Mouse (Mus musculus) cortical plate, adult 2 months (tissue): ENCODE measurements around the gene Mmel1. TPM values are rescaled to one million over a fixed set of nuclear protein-coding genes. Genes with fewer than 3 reads are reported as not detected.

Experiments used
- H3K27ac ChIP-seq: fragments of 200-500 bp; 2 replicates; pipeline ENCODE4 v1.5.1; 2012; ENCODE audit warnings: low read length, control low read depth, inconsistent platforms; ENCODE audit not compliant: insufficient read depth
- H3K4me1 ChIP-seq: fragments of 200-500 bp; 2 replicates; pipeline ENCODE4 v1.6.1; 2011; ENCODE audit warnings: low read length; ENCODE audit not compliant: control insufficient read depth, insufficient read depth
- H3K4me3 ChIP-seq: fragments of 200-500 bp; 2 replicates; pipeline ENCODE4 v1.5.1; 2011; ENCODE audit warnings: mild to moderate bottlenecking, low read length, control low read depth; ENCODE audit not compliant: insufficient read depth
- CTCF ChIP-seq: fragments of 200-500 bp; IDR thresholded peaks from 2 replicates; pipeline ENCODE4 v1.5.1; 2011; ENCODE audit warnings: mild to moderate bottlenecking, control low read depth, low read length; ENCODE audit not compliant: insufficient read depth; ENCODE audit errors: extremely low read depth
- POLR2A ChIP-seq: fragments of 200-500 bp; IDR thresholded peaks from 2 replicates; pipeline ENCODE4 v1.6.1; 2011; ENCODE audit warnings: mild to moderate bottlenecking, low read length, control low read depth; ENCODE audit not compliant: insufficient read depth; ENCODE audit errors: extremely low read depth
- polyA plus RNA-seq: library from polyadenylated mRNA; depleted of rRNA; stranded (reverse); fragments of >200 nt; gene quantifications from 2 replicates; pipeline ENCODE4 v1.2.3, GENCODE M21; 2012

Gene Mmel1
- polyA plus RNA-seq, 1 experiment, result 1.2 TPM

GRCm38 (mm10) chr4:154861967-154862366, 7.4 kb upstream of the Mmel1 start:
- H3K4me3 ChIP-seq, result no peak overlapping the region
- no peak for TF ChIP-seq POLR2A
- TF ChIP-seq CTCF, result no peak
- no peaks in the 10 kb centered on the region; the same call in 1 of the 2 replicates for H3K4me1 ChIP-seq
- no peak overlapping the region for H3K27ac ChIP-seq

DNA sequence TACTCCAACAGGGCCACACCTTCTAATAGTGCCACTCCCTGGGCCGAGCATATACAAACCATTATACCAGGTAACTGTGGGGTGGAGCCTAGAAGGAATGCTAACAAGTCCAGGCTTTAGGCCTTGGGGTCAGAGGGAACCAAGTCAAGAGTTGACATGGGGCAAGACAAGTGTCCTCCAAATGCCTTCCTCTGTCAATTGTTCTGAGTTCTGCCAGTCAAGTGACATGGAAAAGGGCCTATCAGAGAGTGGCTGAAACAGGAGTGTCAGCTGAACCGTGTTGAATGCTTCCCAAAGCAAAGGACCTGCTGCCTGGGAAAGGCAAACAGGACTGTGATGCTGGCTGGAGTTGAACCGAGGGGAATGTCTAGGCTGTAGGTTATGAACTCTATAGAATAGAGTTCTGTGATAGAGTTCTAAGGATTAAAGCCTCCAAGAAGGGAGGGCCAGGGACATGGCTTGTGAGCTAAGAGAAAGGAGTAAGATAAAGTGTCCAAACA, 5.9 kb upstream of the Mmel1 start:
- no peak for TF ChIP-seq CTCF
- TF ChIP-seq POLR2A, result no peak
- Histone ChIP-seq H3K4me3 (no peak overlapping the region), H3K27ac (no peak overlapping the region), H3K4me1 (no peaks in the 10 kb centered on the region; the same call in 1 of the 2 replicates)

DNA sequence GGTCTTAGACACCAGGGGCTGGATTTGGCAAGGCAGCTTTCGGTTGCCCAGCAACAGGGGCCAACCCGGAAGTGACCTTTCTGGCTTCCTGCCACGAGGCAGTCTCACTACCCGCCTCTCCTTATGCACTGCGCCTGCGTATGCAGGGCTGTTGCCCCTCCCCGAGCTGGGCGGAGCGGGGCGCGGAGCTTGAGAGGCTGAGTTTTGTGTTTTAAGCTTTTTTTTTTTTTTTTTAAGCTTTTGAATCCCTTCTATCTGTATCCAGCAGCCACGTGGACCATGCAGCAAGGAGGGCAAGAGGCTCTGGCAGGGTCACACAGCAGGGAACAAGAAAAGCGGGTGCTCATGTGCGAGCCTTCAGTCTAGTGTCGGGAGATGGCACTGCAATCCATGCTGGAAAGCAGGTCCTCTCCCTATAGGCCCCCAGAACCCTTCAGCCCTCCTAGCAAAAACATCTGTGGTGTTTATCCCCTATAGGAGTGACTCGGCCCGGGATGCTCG, 5.1 kb upstream of the Mmel1 start:
- H3K4me3 ChIP-seq, result peak overlapping the region; percentile 36
- TF ChIP-seq CTCF (peak; percentile 43), POLR2A (peak; percentile 60; the same call in 1 of the 2 replicates)

DNA sequence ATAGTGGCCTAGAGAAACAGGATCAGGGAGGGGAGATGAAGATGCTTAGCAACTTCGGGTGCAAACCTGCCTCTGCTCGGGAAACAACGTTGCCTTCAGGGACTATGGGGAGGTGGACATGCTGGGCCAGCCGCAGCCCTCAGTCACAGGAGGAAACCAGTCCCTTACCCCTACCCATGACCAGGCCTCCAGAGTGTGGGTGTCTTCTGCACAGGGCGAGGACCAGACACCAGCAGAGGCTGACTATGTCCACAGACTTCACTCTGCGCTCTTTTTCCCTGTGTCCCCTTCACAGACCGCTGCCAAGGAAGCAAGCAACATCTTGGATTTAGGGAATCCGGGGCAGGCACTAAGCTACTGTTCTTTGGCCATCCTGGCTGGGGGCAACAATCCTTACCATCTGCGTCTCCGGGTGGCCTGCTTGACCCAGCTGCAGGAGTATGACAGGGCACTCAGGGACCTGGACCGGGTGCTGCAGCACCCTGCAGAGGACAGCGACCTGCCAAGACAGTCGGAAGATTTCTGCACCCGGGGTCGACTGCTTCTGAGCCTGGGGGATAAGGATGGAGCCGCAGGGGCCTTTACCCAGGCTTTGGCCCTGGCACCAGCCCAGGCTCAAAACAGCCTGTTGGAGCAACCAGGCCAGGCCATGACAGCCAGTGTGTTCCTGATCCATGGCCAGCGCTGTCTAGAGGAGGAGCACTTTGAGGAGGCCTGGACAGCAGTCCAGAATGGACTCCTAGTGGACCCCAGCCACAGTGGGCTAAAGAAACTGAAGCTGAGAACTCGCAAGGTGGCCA, 4.2 kb upstream of the Mmel1 start:
- no peaks in the 10 kb centered on the region; the same call in 1 of the 2 replicates for H3K4me1 ChIP-seq
- no peak overlapping the region; the same call in 1 of the 2 replicates for H3K4me3 ChIP-seq
- TF ChIP-seq CTCF, result no peak
- no peak for TF ChIP-seq POLR2A
- H3K27ac ChIP-seq, result no peak overlapping the region

More for the DNA sequence above, 5.1 kb upstream of the Mmel1 start:
- no peak overlapping the region for H3K27ac ChIP-seq
- H3K4me1 ChIP-seq, result no peaks in the 10 kb centered on the region; the same call in 1 of the 2 replicates

DNA sequence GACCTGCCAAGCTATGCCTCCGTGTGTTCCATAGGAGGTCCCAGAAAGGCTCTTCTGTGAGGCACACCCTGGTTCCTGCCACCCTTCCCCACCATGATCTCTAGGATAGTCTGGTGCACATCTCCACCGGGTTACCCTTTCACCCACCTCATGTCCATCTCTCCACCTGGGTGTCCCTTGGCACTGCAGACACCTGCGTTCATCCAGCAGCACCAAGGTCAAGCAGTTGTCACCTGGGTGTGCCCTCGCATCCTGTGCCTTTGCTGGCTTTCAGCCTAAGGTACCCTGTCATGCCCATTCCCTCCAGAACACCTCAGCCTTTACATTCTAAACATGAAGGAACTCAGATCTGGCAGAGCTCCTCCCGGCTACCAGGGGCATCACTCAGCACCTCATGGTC, 3.0 kb upstream of the Mmel1 start:
- H3K4me1 ChIP-seq, result no peaks in the 10 kb centered on the region; the same call in 1 of the 2 replicates
- no peak for TF ChIP-seq CTCF
- TF ChIP-seq POLR2A, result no peak
- H3K4me3 ChIP-seq, result no peak overlapping the region
- H3K27ac ChIP-seq, result no peak overlapping the region

DNA sequence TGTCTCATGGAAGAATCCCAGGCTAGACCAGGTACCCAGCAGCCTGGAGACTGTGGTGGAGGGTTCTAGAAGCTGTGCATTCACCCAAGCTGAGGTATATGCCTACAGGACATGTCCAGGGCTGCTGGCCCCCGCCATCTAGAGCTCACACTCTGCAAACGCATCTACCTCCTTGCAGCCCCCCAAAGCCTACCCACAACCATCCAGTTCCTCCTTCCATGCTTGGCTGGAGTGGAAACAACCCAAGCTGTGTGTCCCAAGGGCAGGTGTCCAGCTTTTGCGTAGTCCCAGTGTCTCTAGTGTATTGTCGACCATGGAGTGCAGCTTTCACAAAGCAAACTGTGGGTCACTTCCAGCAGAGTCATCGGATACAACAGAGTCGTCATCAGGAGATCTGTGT, 2.1 kb upstream of the Mmel1 start:
- H3K27ac ChIP-seq, result no peak overlapping the region
- no peak for TF ChIP-seq POLR2A
- TF ChIP-seq CTCF, result no peak
- no peaks in the 10 kb centered on the region; the same call in 1 of the 2 replicates for H3K4me1 ChIP-seq
- no peak overlapping the region for H3K4me3 ChIP-seq

DNA sequence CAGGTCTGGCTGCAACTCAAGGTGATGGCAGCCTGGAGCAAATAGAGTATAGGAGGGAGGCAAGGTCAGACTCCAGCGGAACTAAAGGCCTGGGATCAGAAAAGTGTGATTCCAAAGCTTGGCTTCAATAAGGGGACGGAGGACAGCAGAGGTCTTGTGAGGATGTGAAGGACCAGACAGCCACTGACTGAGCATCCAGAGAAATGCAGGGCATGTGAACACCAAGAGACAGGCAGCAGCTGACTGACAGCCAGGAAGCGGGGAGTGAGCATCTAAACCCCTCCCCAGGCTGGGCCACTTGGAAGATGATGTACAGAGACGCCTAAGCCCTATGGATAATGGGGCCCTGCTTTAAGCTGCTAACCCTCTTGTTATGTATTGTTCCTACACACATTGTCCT, 1.3 kb downstream of the Mmel1 start:
- H3K27ac ChIP-seq, result no peak overlapping the region
- H3K4me1 ChIP-seq, result no peaks in the 10 kb centered on the region
- H3K4me3 ChIP-seq, result no peak overlapping the region
- TF ChIP-seq POLR2A, result no peak

- TF ChIP-seq POLR2A, result no peak
- no peak for TF ChIP-seq CTCF
- no peaks in the 10 kb centered on the region for H3K4me1 ChIP-seq
- no peak overlapping the region for H3K27ac ChIP-seq
- no peak overlapping the region for H3K4me3 ChIP-seq
Observed at GRCm38 (mm10) chr4:154871757-154872251, 2.4 kb downstream of the Mmel1 start.

DNA sequence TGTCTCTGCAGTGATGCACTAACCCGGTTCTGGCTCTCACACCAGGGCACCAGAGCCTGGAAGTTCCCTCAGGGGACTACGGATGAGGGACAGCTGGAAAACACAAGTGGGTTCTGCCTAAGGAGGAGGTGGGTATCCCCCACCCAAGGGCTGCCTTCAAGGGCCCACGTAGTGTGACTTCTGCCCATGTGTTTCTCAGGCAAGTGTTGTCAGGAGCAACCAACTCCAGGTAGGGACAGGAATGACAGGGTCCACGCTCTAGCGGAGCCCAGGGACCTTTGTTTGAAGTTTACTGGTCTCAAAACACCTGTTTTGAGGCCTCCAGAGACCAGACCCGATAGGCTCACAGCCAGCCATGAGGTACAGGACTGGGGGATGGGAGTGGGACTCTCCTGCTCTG, 3.8 kb downstream of the Mmel1 start:
- no peak for TF ChIP-seq CTCF
- Histone ChIP-seq H3K4me1 (no peaks in the 10 kb centered on the region), H3K27ac (no peak overlapping the region), H3K4me3 (no peak overlapping the region)
